In the genomic region with DNA sequence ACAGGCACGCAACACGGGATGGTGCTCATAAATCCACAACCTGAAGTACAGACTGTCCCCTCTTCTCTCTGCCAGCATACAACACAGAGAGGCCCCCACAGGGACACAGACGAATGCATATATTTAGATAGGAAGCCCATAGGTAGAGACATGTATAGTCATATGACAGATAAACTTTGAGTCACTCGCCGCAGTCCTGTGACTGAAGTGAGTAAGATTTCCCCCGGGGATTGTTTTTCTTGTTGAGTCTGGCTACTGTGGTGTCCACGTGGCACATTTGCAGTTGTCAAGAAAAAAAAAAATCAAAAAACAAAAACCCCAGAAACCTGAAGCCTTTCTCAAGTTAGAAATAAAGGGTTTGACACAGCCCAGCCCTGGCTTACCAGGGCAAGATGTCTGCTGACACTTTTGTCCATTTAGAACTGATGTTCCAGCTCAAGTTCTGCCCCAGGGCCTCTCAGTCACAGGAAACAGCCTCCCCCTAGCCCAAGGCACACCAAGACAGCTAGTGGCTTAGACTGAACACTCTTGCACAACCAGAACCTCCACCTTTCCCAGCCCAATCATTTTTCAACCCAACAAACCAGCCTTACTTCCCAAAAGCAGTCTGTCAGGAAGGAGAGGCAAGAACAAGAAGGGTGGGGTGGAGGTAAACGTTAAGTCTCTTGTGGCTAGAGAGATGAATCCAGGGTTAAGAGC, we compare ENCODE assay signal across 9 mouse cellular contexts. TPM values are rescaled to one million over a fixed set of nuclear protein-coding genes. Genes with fewer than 3 reads are reported as not detected.
DNase-seq lines count a peak whose midpoint lies in the region; ATAC-seq and TF ChIP-seq lines count a peak whose summit lies in the region.
"Had no signal": no experiment of that assay in that cellular context is flagged by ENCODE, and none has a peak within 500 bp of the region (broad histone marks: within the 10 kb centered on the region; RNA-seq: fewer than 3 reads in every experiment).

No protein-coding gene starts in this region.

- no peaks in the 10 kb centered on the region for H3K27me3 ChIP-seq in hindbrain, embryonic 10.5 days (ENCODE audit: insufficient read depth, poor library complexity, severe bottlenecking)

- no peak for TF ChIP-seq POLR2A in lung, adult 2 months (IDR thresholded peaks at IDR 0.05; ENCODE audit: borderline replicate concordance, extremely low read depth, low read depth, low read length)

- peak; percentile 76 for ATAC-seq in inflammation-experienced regulatory T-cells, adult 6 months
- ATAC-seq: forebrain, embryonic 14.5 days had no signal

- H3K27ac ChIP-seq in hindbrain, embryonic 10.5 days: no peak overlapping the region

- no peaks in the 10 kb centered on the region for H3K9me3 ChIP-seq in hindbrain, embryonic 10.5 days

- H3K4me3 ChIP-seq in lung, adult 2 months (replicated peaks; ENCODE audit: extremely low read depth, low read depth, low read length): no peak overlapping the region
- H3K4me3 ChIP-seq in hindbrain, embryonic 10.5 days: no peak overlapping the region

- WGBS in lung, adult 2 months: 37% methylated on average over 8 of the region's 8 CpGs
- 67% methylated on average over 8 of the region's 8 CpGs for WGBS in hindbrain, embryonic 10.5 days

- H3K36me3 ChIP-seq in hindbrain, embryonic 10.5 days: no peaks in the 10 kb centered on the region

- peaks cover 9% of the 10 kb centered on the region for H3K4me1 ChIP-seq in lung, adult 2 months (ENCODE audit: control insufficient read depth, insufficient read depth, low read length)
- peaks cover 17% of the 10 kb centered on the region for H3K4me1 ChIP-seq in hindbrain, embryonic 10.5 days (replicated peaks)

- no peak for TF ChIP-seq CTCF in lung, adult 2 months (IDR thresholded peaks at IDR 0.05; ENCODE audit: insufficient read depth, low read length)

- DNase-seq in lung, postnatal 25 days (ENCODE audit: low spot score): peak; percentile 14
- DNase-seq in lung, adult 2 months: no peak
- peak; percentile 56 for DNase-seq in MEL-GATA-1-ER (ENCODE audit: extremely low read depth, low read depth)
- DNase-seq in natural killer cell, adult 2 months (ENCODE audit: low spot score in 2 of 2): peak; percentile 89 to 91
- DNase-seq in right cerebral cortex, postnatal 25 days: no peak
- no peak for DNase-seq in hindbrain, embryonic 10.5 days (ENCODE audit: low spot score)
- no peak for DNase-seq in cerebellum, postnatal 4 days (ENCODE audit: low spot score in 2 of 2)

RNA-seq across cellular contexts. Expression of a gene that starts 24.2 kb away (rescaled TPM):
- 13.1 and 21.5 TPM in 2 replicates for polyA plus RNA-seq in lung, adult 2 months (2012; rRNA removed)
- 100 to 1,000 TPM; 131 to 146 (median 133) TPM for polyA plus RNA-seq in inflammation-experienced regulatory T-cells, adult 6 months (2017; shearing (Covaris generic))
- 172 and 189 TPM in 2 replicates for polyA plus RNA-seq in hindbrain, embryonic 10.5 days (2016; fragmentation: Nextera tagmentation; extraction: Ambion mirVana)

RNA-seq across cellular contexts. Expression of a gene that starts 60.0 kb away (rescaled TPM):
- polyA plus RNA-seq in lung, adult 2 months (2012; rRNA removed): 5.7 and 8.5 TPM in 2 replicates
- 100 to 1,000 TPM; 482 to 526 (median 512) TPM for polyA plus RNA-seq in inflammation-experienced regulatory T-cells, adult 6 months (2017; shearing (Covaris generic))
- polyA plus RNA-seq in hindbrain, embryonic 10.5 days (2016; fragmentation: Nextera tagmentation; extraction: Ambion mirVana): 514 and 598 TPM in 2 replicates

Comparison
In these comparisons a context has a peak if more than half of its experiments do, and no peak if none do; other contexts are left out.
1. DNase-seq: peak in lung, postnatal 25 days (single experiment), MEL-GATA-1-ER (single experiment) and natural killer cell, adult 2 months (2 of 2); none in lung, adult 2 months (single experiment), right cerebral cortex, postnatal 25 days (single experiment), hindbrain, embryonic 10.5 days (single experiment) and cerebellum, postnatal 4 days (0 of 2).
2. RNA of a gene that starts 60.0 kb away (polyA plus RNA-seq): 514 to 598 TPM in hindbrain, embryonic 10.5 days and 482 to 526 TPM in inflammation-experienced regulatory T-cells, adult 6 months; 5.7 to 8.5 TPM in lung, adult 2 months; every median in the first group is over 10 times any median in the second.